Mouse (Mus musculus): Measurements from ENCODE around the gene AC124108.1.

The AC124108.1 gene

DNA sequence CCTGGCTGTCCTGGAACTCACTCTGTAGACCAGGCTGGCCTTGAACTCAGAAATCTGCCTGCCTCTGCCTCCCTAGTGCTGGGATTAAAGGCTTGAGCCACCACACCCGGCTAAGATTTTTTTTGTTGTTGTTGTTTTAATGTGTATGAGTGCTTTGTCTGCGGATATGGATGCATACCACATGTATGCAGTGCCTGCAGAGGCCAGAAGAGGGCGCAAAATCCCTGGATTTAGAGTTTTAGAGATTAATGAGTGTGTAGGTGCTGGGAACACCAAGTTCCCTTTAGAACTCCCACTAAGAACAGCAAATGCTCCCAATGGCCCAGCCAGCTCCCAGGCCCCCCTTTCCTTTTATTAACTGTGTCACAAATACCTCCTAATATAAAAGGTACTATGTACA is 25.4 kb upstream of the AC124108.1 start:
- DNase-seq: peak in 1 of 2 experiments; percentile 39

DNA sequence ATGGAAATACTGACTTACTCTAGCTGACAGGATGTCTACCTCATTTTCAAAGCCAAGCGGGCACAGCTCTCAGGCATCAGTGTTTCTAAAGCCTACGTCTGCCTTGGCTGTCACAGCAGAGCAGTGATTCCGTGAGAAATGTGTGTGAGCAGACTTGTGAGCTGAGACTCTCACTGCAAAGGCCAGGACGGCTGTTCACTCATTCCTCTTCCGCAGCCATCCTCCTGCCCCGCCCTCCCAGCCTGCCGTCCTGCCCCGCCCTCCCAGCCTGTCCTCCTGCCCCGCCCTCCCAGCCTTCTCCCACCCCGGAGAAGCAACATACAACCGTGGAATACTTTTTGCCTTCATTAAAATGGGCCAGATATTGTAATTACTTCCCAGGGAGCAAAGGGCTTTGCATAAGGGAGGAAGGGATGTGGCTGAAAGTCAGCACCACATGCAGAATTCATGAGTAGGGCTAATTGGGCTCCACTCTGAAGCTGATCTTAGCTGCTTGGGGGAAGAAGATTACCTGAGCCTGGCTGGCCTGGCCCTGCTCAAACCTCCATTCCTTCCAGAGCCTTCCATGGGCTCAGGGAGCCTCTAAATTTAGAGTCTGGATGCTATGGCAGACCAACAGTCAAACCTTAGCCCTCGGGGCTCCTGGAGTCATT is 23.0 kb upstream of the AC124108.1 start:
- DNase-seq: peak; percentile 65 to 74

DNA sequence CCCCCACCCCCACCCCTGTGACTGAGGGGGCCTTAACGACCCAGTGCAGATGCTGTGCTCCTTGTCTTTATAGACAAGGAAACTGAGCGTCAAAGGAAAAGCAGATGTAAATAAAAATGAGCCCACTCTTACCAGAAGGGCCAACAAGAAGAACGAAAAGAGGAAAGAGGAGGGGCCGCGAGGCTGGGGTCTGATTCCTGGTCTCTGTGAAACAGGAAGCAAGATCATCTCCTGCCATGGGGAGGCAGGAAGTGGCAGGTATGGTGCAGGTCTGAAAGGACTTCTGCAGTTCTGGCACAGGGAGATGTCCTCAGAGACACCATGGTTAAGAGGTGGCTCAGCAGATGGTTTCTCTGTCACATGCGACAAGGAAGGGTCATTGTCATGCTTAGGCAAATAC is 20.6 kb upstream of the AC124108.1 start:
- DNase-seq: no peak

DNA sequence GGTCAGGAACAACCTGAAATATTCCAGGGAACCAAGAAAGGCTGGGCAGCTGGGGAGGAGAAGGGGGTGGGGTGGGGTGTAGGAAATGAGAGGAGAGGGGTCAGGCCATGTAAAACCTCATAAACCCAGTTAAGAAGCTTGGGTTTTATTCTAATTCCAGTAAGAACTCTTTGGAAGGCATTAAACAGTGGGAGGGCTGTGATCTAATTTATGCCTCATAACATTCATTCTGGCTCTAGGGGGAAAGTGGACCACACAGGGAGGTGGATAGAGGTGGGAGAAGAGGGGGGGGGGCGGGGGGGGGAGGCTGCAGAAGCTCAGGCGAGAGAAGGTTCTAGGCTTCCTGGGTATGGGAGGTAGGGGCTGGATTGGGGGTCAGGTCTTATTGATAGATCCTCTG is 19.6 kb upstream of the AC124108.1 start:
- DNase-seq: no peak

DNA sequence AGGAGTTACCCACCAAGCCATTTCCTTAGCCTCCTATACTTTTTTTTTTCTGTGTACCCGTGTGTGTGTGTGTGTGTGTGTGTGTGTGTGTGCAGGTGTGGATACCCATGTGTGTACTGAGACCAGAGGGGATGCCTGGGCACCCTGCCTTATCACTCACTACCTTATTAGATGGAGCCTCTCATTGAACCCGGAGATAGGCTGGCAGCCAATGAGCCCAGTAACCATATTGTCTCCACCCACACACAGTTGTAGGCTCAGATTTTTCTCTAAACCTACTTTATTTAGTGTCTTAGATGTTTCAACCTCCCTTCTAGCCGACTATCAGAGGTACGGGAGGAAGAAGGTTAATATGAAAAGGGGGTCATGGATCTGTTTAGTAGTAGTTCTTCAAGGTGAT is 5.0 kb upstream of the AC124108.1 start:
- DNase-seq: no peak

DNA sequence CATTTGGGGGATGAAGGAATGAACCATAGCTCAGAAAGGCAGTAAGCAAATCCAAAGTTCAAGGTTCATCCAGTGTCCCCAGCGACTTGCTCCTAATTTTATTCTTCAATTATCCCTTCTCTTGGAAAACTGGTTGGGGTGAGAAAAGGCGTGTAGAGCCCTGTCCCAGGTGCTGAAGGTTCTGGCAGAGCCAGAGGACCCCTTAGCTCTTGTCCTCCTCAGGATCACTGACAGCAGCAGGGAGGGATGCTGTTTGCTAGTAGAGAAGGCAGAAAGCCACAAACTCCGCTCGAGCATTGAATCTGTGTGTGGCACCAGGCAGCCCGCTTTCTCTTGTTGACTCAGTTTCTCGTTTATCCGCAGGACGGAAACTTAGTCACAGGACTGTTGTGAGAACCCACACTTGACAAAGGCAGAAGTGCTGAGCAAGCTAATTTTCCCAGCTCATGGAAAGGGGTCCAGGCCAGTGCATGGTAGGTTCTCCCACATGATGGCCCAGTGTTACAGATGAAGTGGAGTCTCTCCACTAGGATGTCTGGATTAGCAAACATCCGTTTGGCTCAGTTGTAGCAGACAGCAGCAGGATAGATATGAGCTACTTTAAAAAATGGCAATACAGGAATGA is 2.7 kb upstream of the AC124108.1 start:
- peak; percentile 58 to 59 for DNase-seq

DNA sequence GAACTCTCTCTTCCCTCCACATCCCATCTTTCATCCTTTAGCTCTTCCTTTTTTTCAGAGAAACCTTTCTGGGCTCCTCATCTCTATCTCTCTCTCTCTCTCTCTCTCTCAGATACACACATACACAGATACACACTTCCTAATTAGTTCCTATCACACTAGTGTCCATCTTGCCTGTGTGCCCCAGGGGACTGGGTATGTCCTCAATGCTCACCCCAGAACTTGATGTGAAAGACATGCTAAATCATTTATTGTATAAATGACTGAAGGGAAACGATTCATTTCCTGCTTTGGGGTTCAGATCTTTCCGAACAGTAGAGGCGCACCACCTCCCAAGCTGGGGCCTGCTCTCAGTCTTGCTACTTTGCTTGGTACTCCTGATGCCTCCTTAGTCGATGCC is 2.0 kb upstream of the AC124108.1 start:
- no peak for DNase-seq

DNA sequence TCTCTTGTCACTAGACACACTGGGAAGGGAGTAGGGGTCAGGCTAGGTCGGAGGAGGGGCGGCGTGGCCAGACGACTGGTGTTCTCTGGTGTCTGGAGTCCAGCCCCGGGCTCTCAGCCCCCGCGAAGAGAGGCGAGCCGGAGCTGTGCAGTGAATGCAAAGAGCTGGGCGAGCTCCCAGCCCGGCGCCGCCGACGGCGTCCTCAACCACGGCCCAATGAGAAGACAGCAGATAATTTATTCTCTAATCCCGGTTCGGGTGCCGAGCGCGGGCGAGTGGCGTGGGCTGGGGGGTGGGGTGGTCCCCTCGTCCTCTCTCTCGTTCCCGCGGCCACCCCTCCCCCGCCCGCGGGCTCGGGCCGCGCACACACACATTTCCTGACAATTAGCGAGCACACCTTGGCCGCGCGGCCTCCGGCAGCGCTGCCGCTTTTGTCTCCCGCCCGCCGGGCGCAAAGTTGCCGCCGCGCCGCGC is 1.2 kb upstream of the AC124108.1 start:
- DNase-seq: peak; percentile 65 to 74

DNA sequence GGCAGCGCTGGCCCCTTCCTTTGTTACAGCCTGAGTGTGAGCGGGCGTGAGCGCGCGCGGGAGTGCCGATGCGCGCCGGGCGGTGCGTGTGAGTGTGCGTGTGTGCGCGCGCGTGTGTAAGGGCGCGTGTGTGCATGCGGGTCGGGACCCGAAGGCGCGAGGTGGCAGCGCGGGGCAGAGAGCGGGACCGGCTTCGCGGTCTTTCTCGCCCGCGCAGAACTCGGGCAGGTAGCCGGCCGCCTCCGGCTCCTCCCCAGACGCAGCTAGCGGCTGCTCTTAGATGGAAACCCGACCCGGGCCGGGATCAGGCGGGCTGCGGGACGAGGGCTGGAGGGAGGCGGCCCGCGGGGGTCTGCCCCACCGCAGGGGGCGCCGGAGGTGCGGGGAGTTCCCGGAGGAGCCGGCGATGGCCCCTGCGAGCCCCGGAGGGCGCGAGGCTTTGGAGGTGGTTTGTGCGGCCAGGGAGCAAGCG is 600 bp upstream of the AC124108.1 start:
- DNase-seq: peak; percentile 57 to 70

DNA sequence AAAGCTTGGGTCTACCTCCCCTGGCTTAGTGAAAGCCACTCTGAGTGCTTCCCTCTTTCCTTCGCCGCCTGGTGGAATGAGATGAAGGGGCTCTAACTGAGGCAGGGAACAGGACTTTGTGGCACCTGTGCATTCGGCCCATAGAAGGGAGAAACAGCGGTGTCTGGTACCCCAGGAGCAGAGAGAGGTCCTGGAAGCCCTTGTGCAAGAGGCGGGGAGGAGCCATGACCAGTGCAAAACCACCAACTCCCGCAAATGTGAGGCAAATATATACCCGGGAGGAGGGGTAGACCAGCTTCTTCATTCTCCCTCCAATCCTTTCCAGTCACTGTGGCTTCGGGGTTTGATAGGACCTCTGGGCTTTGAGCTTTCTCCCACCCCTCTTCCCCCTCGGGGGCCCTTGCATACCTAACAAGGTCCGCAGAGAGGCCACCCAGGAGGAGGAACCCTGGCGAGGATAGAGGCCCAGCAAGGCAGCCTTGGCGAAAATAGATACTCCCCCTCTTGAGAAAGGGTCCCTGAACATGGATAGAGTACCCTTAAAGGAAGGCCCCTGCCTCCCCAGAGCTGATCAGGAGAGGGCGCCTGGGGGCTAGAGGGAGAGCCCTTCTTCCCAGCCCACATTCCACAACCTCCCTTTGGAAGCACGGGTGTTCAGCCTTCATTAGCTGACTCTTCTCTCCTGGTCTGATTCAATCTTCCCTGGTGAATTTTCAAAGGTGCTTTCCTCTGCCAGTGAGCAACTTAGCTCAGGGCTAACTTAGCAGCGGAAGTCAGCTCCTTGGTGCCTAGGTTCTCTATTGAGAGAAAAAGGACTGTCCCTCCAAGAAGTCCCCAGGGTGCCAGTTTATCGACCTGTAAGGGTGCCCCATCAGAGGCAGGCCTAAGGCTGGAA is 776 bp downstream of the AC124108.1 start:
- DNase-seq: peak; percentile 62 to 64

DNA sequence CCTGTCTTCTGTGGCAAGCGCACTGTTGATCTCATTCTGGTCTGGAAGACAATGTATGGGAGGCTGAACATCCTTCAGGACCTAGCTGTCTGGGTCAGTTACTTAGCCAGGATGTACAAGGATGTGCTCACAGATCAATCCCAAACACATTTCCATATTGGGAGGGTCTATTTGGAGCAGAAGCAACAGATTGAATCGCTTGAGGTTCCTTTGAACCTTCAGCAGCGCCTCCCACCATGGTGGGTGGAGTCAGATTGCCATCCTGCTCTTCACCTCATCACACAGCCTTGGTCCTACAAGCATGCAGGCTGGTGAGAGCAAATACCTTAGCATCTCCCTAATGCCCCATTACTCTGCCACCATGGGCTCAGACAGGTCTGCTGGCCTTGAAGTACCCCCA is 2.5 kb downstream of the AC124108.1 start:
- no peak for DNase-seq

DNA sequence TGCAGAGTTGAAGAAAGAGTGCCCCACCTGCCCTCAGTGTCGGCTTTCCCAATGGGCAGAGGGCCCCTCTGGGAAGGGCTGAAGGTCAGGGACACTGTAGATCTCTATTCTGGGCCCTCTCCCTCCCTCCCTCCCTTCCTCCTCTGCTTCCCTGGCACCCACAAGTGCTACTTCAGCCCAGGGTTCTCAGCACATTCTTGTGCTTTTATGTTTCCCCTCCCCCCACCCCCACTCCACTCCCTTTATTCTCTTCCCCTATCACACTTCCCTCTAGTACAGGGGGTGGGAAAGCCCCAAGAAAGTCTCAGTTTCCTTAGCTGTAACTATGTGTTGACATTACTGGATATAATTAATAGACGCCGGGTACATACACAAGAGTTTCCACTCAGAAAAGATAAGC is 3.4 kb downstream of the AC124108.1 start:
- DNase-seq: no peak

DNA sequence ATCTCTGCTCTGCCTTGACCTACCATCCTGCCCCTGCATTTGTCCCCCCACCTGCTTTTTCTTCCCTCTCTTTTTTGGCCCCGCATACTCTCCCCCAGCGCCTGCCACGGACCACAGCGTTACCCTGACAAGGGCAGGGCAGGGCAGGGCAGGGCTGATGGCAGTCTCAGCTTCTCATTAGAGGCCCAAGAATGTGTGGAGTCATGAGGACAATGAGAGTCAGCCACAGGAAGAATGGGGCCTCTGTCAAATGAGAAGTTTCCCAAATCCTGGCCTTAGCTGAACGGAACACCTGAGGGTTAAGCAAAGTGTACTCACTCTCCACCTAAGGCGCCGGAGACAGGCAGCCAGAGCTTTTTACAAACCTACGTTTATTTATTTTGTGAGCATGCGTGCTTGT is 3.8 kb downstream of the AC124108.1 start:
- DNase-seq: no peak

DNA sequence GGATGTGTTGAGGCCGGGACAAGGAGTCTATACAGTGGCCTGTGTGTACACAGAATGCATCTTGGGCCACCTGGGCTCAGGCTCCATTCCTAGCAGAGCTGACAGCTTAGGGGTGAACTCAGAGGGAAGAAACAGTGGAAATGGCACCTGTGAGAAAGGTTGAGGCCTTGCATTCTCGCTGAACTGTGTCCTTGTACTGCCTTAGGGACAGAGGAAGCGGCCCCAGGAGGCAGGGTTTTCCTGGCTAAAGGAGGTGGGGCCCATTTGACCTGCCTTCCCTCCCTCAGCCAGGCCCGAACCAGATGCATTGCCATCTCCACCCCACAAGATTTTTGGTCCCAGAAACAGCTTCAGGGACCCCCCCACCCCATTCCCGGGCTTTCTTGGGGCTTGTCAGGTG is 4.4 kb downstream of the AC124108.1 start:
- no peak for DNase-seq

DNA sequence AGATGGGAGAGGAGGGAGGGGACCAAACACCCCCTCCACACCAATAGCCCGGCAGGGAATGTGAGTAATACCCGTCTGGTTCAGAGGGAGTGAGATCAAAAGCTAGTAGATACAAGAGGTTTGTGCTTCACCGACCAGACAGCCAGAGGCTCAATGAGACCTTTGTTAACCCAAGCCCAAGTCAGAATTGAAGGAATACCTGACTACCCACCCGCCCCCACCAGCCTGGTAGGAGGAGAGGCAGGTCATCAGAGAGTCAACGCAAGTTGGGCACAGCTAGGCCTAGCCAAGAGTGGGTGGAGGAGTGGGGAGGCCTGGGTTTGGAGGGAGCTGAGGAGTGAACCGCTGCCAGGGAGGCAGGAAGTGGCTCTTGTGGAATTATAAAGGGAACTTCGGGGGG is 5.1 kb downstream of the AC124108.1 start:
- no peak for DNase-seq

DNA sequence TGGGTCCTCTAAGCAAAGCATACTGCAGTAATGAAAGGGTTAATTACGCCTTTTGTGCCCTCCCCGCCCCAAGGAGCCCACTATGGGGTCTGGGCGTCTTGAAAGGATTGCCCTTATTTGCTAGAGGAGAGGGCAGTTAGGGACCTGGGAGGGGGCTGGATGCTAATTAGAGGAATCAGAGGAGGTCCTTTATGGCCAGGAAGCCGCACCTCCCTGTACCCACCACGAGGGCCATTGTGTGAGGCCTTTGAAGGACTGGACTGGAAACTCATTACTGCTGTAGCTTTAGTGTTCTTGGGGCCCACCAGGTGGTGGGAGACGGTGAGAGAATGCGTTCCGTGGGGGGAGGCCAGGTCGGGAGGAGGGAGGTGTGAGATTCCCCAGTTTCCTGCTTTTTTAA is 6.4 kb downstream of the AC124108.1 start:
- no peak for DNase-seq

DNA sequence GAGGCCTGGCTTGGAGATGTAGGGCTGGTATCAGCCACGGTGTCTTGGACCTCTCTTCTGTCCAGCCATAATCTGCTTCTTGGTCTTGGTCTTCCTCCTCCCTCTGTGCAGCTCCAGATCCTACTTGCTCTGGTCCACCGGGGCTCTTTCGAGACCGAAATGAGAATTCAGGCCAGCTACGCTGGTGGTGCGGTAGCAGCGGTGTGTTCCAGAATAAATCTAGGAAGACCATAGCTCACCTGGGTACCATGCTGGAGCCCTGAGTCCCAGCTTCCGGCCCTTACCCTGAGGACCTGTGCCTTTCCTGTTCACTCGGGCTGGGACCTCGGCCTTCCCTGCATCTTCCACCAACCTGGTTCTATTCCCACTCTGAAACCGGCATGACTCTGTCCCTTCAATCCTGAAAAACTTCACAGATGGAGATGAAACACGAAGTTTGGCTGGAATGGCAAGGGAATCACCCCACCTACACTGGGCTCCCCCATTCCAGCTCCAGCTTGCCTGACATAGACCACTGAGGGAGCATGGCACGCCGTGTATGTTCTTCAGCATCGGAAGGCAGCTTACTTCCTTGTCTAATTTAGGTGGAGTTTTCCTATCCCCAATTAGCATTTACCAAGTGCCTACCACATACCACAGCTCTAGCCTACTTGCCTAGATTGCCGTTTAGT is 7.3 kb downstream of the AC124108.1 start:
- no peak for DNase-seq

DNA sequence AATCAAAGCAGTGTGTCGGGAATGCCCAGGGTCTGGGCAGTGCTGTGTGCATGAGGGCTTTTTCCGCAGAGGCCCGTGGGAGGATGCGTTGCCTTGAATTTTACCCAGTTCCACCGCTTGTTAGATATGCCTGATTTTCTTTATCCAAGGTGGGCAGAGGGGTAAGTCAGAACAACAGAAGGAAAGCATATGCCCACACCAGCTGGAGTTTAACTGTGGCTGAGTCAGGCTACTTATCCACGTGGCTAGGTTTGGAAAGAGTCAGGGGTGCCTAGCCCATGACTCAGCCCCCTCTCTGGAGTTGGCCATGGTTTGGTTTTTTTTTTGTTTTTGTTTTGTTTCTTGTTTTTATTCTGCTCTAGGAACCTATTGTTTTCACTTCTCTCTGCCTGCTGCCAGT is 8.0 kb downstream of the AC124108.1 start:
- DNase-seq: no peak

DNA sequence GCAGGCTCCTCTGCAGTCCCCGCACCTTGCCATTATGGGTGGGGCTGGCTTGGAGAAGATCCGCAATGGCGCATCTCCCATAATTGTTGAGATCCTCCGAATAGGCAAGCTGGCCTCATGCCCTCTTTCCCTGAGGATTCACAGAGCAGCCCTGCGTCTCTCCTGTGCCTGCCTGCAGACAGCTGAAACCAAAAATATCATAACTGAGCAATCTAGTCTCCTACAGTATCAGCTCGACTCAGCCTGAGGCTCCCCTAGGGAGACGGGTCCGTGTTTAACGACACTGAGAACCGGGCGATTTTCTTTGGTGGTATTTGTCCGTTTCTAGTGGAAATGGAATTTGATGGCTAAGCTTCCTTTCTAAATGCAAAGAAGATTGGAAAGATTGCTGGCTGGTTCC is 8.7 kb downstream of the AC124108.1 start:
- DNase-seq: no peak

DNA sequence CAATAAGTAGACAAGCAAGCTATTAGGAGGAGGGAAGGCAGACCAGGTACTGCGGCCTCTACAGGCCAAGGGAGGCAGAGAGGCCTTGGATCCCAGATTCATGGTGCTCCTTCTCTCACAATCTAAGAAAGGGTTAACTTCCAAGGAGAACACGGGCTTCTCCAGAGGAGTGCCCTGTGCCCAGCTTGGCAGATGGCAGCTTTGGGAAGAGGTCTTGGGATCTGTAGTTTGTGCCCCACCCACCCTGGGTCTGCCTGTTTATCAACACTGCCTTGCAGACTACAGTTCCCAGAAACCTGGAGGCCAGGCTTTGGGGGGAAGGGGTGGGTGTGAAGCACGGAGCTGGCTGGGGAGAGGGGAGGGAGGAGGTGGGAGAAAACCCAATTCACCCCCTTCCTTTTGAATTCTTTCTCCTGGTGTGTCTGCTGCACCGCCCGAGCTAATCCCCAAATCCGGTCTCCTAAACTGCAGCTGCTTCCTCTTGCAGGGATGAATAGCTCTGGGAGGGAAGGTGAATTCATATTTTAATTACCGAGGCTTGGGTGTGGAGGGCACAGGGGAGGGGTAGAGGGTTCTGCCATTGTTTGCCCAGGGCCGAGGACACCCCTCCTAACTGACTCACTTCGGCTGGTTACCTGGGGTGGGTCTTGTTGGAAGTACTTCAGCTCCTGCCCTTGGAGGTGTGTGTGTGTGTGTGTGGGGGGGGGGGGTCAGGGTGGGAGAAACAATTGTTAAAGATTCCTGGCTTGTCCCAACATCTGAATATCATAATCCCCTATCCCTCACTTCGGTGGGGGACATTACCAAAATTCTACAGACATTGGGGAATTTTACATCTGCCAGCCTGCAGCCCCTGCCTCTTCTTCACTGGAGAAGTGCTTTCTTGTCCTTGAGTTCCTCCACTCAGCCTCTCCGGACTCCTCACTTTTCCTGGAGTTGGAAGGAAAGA is 9.6 kb downstream of the AC124108.1 start:
- peak in 1 of 2 experiments; percentile 59 for DNase-seq

DNA sequence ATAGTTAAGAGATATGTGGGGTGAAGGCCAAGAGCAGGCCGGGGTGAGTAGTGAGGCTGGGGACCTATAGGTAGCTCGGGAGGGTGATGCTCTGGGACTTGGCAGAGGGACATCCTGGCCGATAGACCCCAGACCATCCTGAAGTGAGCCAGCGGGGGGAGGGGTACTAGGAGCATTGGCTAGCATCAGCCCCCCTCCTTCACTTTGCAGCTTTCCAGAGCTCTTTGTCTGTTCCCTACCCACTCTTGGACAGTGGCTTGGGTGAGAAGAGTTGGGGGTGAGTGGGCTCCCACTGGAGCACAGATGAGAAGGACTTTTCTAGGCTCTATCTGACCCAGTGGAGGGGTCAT is 10.2 kb downstream of the AC124108.1 start:
- DNase-seq: no peak

DNA sequence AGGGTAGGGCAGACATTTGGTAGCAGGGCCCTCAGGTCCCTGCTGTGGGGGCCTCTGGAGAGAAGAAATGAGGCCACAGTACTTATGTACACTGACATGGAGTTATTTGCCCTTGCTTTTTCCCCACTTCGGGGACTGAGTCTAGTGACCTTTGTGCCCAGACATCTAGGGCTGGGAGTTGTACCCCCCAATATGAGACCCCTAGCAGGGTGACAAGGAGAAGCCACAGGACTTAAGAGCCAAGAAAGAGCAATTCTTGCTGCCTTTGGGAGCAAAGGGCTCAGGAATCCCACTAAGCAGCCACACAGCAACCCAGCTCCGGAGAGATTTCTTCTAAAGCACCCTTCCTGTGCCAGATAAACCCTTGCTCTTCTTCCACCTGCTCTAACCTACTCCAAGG is 10.7 kb downstream of the AC124108.1 start:
- DNase-seq: no peak

All from kidney, postnatal 4 days (tissue).